Mouse (Mus musculus) heart, adult 2 months (tissue): Measurements from ENCODE around the gene Crebrf. TPM values are rescaled to one million over a fixed set of nuclear protein-coding genes. Genes with fewer than 3 reads are reported as not detected.

ENCODE experiments used
- DNase-seq, 2 experiments: peaks; one replicate each; pipeline ENCODE4 v3.0.0; 2021
- H3K27ac ChIP-seq: fragments of 200-600 bp; 2 replicates; pipeline ENCODE4 v1.8.1; 2022
- H3K27me3 ChIP-seq: fragments of 200-500 bp; 2 replicates; pipeline ENCODE4 v1.6.1; 2012; ENCODE audit warnings: mild to moderate bottlenecking, low read length, inconsistent platforms, mixed read lengths; ENCODE audit not compliant: control insufficient read depth, insufficient read depth
- H3K36me3 ChIP-seq: fragments of 200-500 bp; 2 replicates; pipeline ENCODE4 v1.6.1; 2012; ENCODE audit warnings: low read length, inconsistent platforms; ENCODE audit not compliant: control insufficient read depth, insufficient read depth
- H3K4me1 ChIP-seq: fragments of 200-500 bp; 2 replicates; pipeline ENCODE4 v1.6.1; 2011; ENCODE audit warnings: low read length; ENCODE audit not compliant: control insufficient read depth, insufficient read depth
- H3K4me3 ChIP-seq: fragments of 200-600 bp; 2 replicates; pipeline ENCODE4 v1.8.1; 2022
- H3K79me2 ChIP-seq: fragments of 200-500 bp; replicated peaks from 2 replicates; pipeline ENCODE4 v1.6.1; 2012; ENCODE audit warnings: mild to moderate bottlenecking, inconsistent platforms, low read length, moderate library complexity, mixed read lengths; ENCODE audit not compliant: control insufficient read depth, insufficient read depth
- H3K9ac ChIP-seq: fragments of 200-500 bp; 2 replicates; pipeline ENCODE4 v1.6.1; 2012; ENCODE audit warnings: low read depth, mild to moderate bottlenecking, control low read depth, inconsistent platforms, low read length, mixed read lengths
- CTCF ChIP-seq: fragments of 200-600 bp; IDR thresholded peaks from 2 replicates; pipeline ENCODE4 v1.8.1; 2022; ENCODE audit warnings: antibody characterized with exemption, mild to moderate bottlenecking, moderate library complexity
- EP300 ChIP-seq: fragments of 200-500 bp; IDR thresholded peaks from 2 replicates; pipeline ENCODE4 v1.6.1; 2011; ENCODE audit warnings: low read depth, low read length, control low read depth; ENCODE audit not compliant: insufficient read depth
- POLR2A ChIP-seq: fragments of 200-500 bp; IDR thresholded peaks from 2 replicates; pipeline ENCODE4 v1.6.1; 2011; ENCODE audit warnings: mild to moderate bottlenecking, low read depth, low read length, control low read depth; ENCODE audit not compliant: insufficient read depth
- WGBS: fragments of 180-500 bp; shearing (Covaris S2); methylation state at CpG from one replicate; pipeline ENCODE4 v1.1.7; 2018; 5-methylcytosine and 5-hydroxymethylcytosine counted together
- intact Hi-C: fragments of 180-260 bp; cut with DNase I; formaldehyde crosslinking; loops from one replicate; pipeline ENCODE4 v1.15.1; 2025
- polyA plus RNA-seq: library from polyadenylated mRNA; depleted of rRNA; stranded (reverse); fragments of >200 nt; gene quantifications from 2 replicates; pipeline ENCODE4 v1.2.3, GENCODE M21; 2012
- total RNA-seq, 2 experiments: library from RNA; stranded (reverse); gene quantifications; 2 replicates each; pipeline ENCODE4 v1.2.3; 2021

Crebrf gene
- total and polyA plus RNA-seq, 3 experiments: 6.1 to 72.9 (median 63.5) TPM

- H3K4me3 ChIP-seq: no peak overlapping the region
- H3K9ac ChIP-seq: no peak overlapping the region
- no peaks in the 10 kb centered on the region for H3K27me3 ChIP-seq
- intact Hi-C loops: no loop called here
- H3K4me1 ChIP-seq: no peaks in the 10 kb centered on the region
- peaks cover 3% of the 10 kb centered on the region; the same call in 1 of the 2 replicates for H3K36me3 ChIP-seq
- H3K79me2 ChIP-seq: peaks cover 3% of the 10 kb centered on the region; the same call in 1 of the 2 replicates
- TF ChIP-seq CTCF: no peak
- no peak for TF ChIP-seq POLR2A
- TF ChIP-seq EP300: no peak
- 61% methylated on average over 1 of the region's 1 CpGs for WGBS
- H3K27ac ChIP-seq: no peak overlapping the region
- DNase-seq: no peak
Measured at GRCm38 (mm10) chr17:26743294-26743693, 27.8 kb downstream of the Crebrf start.

GRCm38 (mm10) chr17:26749975-26750374, 34.5 kb downstream of the Crebrf start:
- H3K4me1 ChIP-seq: no peaks in the 10 kb centered on the region; the same call in none of the 2 replicates
- no peak overlapping the region for H3K4me3 ChIP-seq
- H3K27ac ChIP-seq: no peak overlapping the region
- TF ChIP-seq EP300 (no peak), CTCF (no peak), POLR2A (no peak)
- H3K27me3 ChIP-seq: no peaks in the 10 kb centered on the region
- intact Hi-C loops: no loop called here
- H3K79me2 ChIP-seq: no peaks in the 10 kb centered on the region
- 74% methylated on average over 3 of the region's 3 CpGs for WGBS
- DNase-seq: no peak
- H3K9ac ChIP-seq: no peak overlapping the region
- H3K36me3 ChIP-seq: no peaks in the 10 kb centered on the region; the same call in 1 of the 2 replicates

DNA sequence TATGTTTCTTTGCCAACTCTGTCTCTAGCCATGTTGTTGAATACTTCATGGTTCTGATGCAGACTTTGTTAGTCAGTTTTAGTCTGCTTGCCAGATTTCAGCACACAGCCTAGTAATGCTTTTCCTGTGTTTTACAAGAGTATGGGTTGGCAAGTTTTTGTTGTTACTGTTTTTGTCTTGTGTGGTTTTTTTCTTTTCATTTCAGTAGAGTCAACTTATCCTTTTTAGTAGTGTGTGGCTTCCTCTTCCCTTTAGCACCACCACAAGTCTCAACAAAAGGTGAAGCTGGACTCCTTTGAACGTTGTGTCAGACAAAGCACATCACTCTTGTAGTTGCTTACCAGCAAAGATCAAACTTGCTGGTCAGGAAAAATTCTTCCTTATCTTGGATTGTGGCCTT, 36.8 kb downstream of the Crebrf start:
- WGBS: 59% methylated on average over 1 of the region's 1 CpGs
- TF ChIP-seq POLR2A (no peak), EP300 (no peak), CTCF (no peak)
- no peaks in the 10 kb centered on the region for H3K27me3 ChIP-seq

DNA sequence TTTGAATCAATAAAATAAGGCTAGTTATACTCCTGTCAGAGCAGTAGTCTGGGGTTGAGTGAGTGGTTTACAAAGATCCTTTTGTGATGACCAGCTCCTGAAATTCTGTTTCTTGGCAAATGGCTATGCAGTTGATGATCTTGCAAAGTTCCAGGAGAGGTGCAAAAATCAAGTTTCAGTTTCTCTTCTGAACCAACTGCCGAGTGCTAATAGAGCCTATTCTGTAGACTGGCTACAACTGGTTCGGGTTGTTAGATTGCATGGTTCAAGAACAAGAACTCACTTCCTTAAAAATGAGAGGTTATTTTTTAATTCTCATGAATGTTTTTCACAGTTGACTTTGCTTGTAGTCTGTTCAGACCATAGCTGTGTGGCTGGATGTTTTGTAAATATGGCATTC, 38.0 kb downstream of the Crebrf start:
- no peak overlapping the region for H3K9ac ChIP-seq
- 67% methylated on average over 2 of the region's 2 CpGs for WGBS
- no peak overlapping the region for H3K4me3 ChIP-seq
- H3K27me3 ChIP-seq: no peaks in the 10 kb centered on the region
- H3K36me3 ChIP-seq: peaks cover 9% of the 10 kb centered on the region
- no peaks in the 10 kb centered on the region; the same call in none of the 2 replicates for H3K4me1 ChIP-seq
- TF ChIP-seq POLR2A: no peak
- TF ChIP-seq EP300: no peak
- no peak for TF ChIP-seq CTCF
- no peaks in the 10 kb centered on the region for H3K79me2 ChIP-seq
- intact Hi-C loops: no loop called here
- no peak for DNase-seq
- H3K27ac ChIP-seq: no peak overlapping the region

More for the DNA sequence above, 36.8 kb downstream of the Crebrf start:
- Histone ChIP-seq H3K36me3 (peaks cover 5% of the 10 kb centered on the region), H3K9ac (no peak overlapping the region), H3K4me3 (no peak overlapping the region), H3K27ac (no peak overlapping the region), H3K4me1 (no peaks in the 10 kb centered on the region; the same call in none of the 2 replicates), H3K79me2 (no peaks in the 10 kb centered on the region)
- intact Hi-C loops: no loop called here
- DNase-seq: no peak

DNA sequence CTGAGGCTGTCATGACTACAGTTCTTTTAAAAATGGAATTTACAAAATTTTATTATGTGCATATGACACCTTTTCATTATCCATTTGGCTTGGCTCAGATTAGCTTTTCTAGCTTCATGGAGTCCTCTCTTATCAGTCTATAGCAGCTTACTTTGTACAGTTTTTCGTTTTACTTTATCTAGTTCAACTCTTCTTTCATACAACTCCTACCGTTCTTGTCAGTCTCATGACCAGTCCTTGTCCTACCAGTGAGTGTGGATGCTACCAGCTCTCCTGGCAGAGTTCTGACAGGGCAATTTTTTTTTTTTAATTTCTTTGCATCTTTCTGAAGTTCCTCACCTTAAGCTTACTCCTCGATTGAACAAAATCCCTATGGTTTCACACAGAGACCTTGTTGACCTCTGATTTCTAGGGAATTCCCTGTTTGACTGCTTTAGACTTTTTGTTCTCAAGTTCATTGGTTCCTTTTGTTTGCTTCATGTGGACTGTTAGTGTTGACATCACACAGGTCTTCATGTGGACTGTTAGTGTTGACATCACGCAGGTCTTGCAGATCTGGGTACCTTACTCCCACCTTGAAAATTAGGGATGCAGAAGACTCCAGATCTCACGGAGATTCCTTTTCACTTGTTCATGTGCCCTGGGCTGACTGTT, 51.8 kb downstream of the Crebrf start:
- Histone ChIP-seq H3K27me3 (no peaks in the 10 kb centered on the region), H3K79me2 (no peaks in the 10 kb centered on the region), H3K9ac (no peak overlapping the region), H3K4me3 (no peak overlapping the region), H3K36me3 (peaks cover 4% of the 10 kb centered on the region), H3K27ac (no peak overlapping the region), H3K4me1 (no peaks in the 10 kb centered on the region)
- intact Hi-C loops: no loop called here
- WGBS: 81% methylated on average over 5 of the region's 5 CpGs
- no peak for DNase-seq
- TF ChIP-seq CTCF (no peak), POLR2A (no peak), EP300 (no peak)

DNA sequence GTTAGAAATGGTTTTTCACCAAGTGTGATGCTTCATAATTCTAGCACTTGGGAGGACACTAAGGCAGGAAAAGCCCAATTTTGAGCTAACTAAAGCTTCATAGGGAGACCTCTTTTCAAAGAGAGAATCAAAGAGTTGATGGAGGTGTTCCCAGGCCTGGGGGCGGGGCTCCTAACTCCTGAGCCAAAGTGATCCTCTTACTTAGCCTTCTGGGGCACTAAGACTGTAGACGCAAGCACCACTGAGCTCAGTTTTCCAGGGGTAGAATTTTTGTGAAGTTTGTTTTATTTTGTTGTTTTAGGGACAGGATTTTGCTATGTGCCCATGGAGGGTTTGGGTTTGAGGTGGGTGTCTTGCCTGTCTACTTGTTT, 52.3 kb downstream of the Crebrf start:
- intact Hi-C loops: no loop called here
- WGBS: 91% methylated on average over 2 of the region's 2 CpGs
- no peaks in the 10 kb centered on the region for H3K79me2 ChIP-seq

More for the DNA sequence above, 52.3 kb downstream of the Crebrf start:
- Histone ChIP-seq H3K27ac (no peak overlapping the region), H3K4me3 (no peak overlapping the region), H3K36me3 (peaks cover 4% of the 10 kb centered on the region), H3K27me3 (no peaks in the 10 kb centered on the region), H3K4me1 (no peaks in the 10 kb centered on the region), H3K9ac (no peak overlapping the region)
- no peak for DNase-seq
- TF ChIP-seq POLR2A (no peak), CTCF (no peak), EP300 (no peak)
